Mouse (Mus musculus) kidney, adult 2 months (tissue): ENCODE data around the gene Samd11. TPM values are rescaled to one million over a fixed set of nuclear protein-coding genes. Genes with fewer than 3 reads are reported as not detected.

Experiments
- DNase-seq: peaks from one replicate; pipeline ENCODE4 v3.0.0; 2021
- H3K27ac ChIP-seq: fragments of 200-500 bp; 2 replicates; pipeline ENCODE4 v1.5.1; 2012; ENCODE audit warnings: low read depth, low read length, control low read depth, inconsistent platforms; ENCODE audit not compliant: insufficient read depth
- H3K27me3 ChIP-seq: fragments of 200-500 bp; replicated peaks from 2 replicates; pipeline ENCODE4 v1.6.1; 2012; ENCODE audit warnings: mild to moderate bottlenecking, moderate library complexity, low read length, inconsistent platforms; ENCODE audit not compliant: control insufficient read depth, insufficient read depth
- H3K36me3 ChIP-seq: fragments of 200-500 bp; 2 replicates; pipeline ENCODE4 v1.6.1; 2012; ENCODE audit warnings: mild to moderate bottlenecking, moderate library complexity, low read length, inconsistent platforms; ENCODE audit not compliant: control insufficient read depth, insufficient read depth
- H3K4me1 ChIP-seq: fragments of 200-500 bp; 2 replicates; pipeline ENCODE4 v1.6.1; 2011; ENCODE audit warnings: low read length; ENCODE audit not compliant: control insufficient read depth, insufficient read depth
- H3K4me3 ChIP-seq: fragments of 200-500 bp; 2 replicates; pipeline ENCODE4 v1.5.1; 2011; ENCODE audit warnings: mild to moderate bottlenecking, low read depth, low read length, control low read depth; ENCODE audit not compliant: insufficient read depth
- CTCF ChIP-seq: fragments of 200-500 bp; conservative IDR thresholded peaks from 2 replicates; pipeline ENCODE4 v1.5.1; 2011; ENCODE audit warnings: low read depth, mild to moderate bottlenecking, control low read depth, low read length, moderate library complexity, mixed read lengths; ENCODE audit not compliant: insufficient read depth, insufficient read length
- POLR2A ChIP-seq: fragments of 200-500 bp; IDR thresholded peaks from one replicate; pipeline ENCODE4 v1.6.1; 2011; ENCODE audit warnings: low read depth, low read length, control low read depth
- WGBS: fragments of 180-500 bp; shearing (Covaris S2); methylation state at CpG from one replicate; pipeline ENCODE4 v1.1.7; 2018; 5-methylcytosine and 5-hydroxymethylcytosine counted together
- polyA plus RNA-seq: library from polyadenylated mRNA; depleted of rRNA; stranded (reverse); fragments of >200 nt; gene quantifications from 2 replicates; pipeline ENCODE4 v1.2.3, GENCODE M21; 2012; rRNA removed

The Samd11 gene
- polyA plus RNA-seq, 1 experiment, result 0.39 TPM

DNA sequence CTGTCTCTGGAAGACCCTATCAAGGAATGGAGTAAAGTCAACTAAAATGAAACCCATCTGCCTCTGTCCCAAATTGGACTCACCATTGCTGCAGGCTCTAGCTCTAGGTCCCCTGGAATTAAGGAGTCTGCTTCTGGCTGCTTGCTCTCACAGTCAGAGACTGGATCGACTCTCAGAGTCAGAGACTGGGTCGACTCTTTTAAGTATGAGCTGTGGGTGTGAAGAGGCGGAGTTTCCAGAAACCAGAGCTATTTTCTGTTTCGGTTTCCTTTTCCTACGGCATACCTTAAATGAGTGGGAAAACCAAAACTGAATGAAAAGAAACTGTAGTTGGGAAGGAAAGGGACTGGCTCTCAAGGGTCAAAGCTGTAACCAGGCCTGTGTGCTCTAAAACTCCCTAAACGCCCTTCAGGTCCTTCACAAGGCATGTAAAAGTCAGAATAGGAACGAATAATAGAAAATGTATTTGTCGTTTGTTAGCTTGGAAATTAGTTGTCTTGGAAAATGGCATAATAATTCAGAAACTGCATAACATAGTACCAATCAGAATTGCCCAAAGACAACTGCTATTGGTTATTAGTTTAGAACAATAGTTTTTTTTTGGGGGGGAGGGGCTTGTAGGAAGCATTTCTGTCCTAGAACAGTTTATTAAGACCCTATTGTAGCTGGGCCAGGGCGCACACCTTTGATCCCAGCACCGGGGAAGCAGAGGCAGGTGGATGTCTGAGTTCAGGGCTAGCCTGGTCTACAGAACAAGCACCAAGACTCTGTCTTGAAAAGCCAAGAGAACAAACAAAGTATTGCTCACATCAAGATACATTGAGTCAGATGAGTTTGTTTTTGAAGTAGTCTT lies 54.6 kb downstream of the Samd11 start, which contains the start of gene Isg15:
Gene Isg15, minus strand, starts transcription at position 196 of the 853 bp plus-strand sequence.
- TF ChIP-seq POLR2A, result no peak
- no peak for TF ChIP-seq CTCF
- Histone ChIP-seq H3K27ac (peak within 1 kb of the TSS; percentile 66; the same call in 1 of the 2 replicates), H3K27me3 (no peaks in the 10 kb centered on the region), H3K4me1 (peaks cover 4% of the 10 kb centered on the region), H3K36me3 (no peaks in the 10 kb centered on the region), H3K4me3 (peak within 1 kb of the TSS; percentile 40)
- DNase-seq, result peak; percentile 64
- WGBS, result 42% methylated on average over 10 of the region's 10 CpGs

- Histone ChIP-seq H3K4me1 (peaks cover 22% of the 10 kb centered on the region), H3K27me3 (no peaks in the 10 kb centered on the region), H3K4me3 (peak overlapping the region; percentile 60), H3K27ac (peak overlapping the region; percentile 58; the same call in 1 of the 2 replicates), H3K36me3 (no peaks in the 10 kb centered on the region)
- TF ChIP-seq CTCF (0 out of 2 replicates have a peak, but pooled peaks have one; percentile 5), POLR2A (no peak)
- DNase-seq, result peak; percentile 95
- 2% methylated on average over 26 of the region's 26 CpGs for WGBS
Measured at GRCm38 (mm10) chr4:156197829-156198205, 57.6 kb downstream of the Samd11 start.

DNA sequence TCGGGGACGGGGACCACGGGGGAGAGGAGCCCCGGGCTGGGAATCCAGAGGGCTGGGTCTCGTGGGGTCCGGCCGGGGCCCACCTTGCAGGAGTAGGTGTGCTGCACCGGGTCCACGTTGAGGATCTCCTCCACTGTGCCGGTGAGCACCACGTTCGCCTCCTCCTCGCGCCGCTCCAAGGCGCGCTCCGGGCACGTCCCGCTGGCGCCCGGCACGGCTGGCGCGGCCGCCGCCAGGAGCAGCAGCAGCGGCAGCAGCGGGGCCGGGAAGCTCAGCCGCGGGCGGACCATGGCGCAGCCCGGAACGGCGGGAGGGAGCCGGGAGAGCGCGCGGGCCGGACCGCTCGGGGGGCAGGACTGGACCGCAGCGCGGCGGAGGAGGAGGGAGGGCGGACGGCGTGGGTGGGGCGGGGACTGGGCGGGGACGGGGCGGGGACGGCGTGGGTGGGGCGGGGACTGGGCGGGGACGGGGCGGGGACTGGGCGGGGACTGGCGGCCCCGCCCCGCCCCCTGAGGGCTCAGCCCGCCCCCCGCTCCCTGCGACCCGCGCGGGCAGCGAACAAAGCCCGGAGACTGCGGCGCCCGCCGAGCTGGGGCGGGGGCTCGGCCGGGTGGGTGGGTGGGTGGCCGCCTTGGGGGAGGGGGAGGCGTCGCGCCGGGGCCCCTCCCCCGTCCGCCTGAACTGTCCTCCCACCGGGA lies 58.2 kb downstream of the Samd11 start, which contains the start of gene Agrn:
Gene Agrn, minus strand, starts transcription at position 358 of the 698 bp plus-strand sequence.
- WGBS, result 1% methylated on average over 65 of the region's 88 CpGs
- peak within 1 kb of the TSS; percentile 90 for H3K4me3 ChIP-seq
- no peaks in the 10 kb centered on the region for H3K27me3 ChIP-seq
- peak; percentile 79 for DNase-seq
- TF ChIP-seq CTCF, result no peak
- TF ChIP-seq POLR2A, result no peak
- H3K36me3 ChIP-seq, result no peaks in the 10 kb centered on the region
- peaks cover 25% of the 10 kb centered on the region for H3K4me1 ChIP-seq
- peak within 1 kb of the TSS; percentile 58; the same call in 1 of the 2 replicates for H3K27ac ChIP-seq

Other genes with a start within 250 kb of the Samd11 start
- gene Tnfrsf4, start 241.8 kb downstream of the Samd11 start, polyA plus RNA-seq, result 1.6 and 3.8 TPM in 2 replicates
- 0.95 and 4.0 TPM in 2 replicates for gene Tnfrsf18, start 229.5 kb downstream of the Samd11 start, polyA plus RNA-seq
- 20.7 and 27.5 TPM in 2 replicates for gene Ttll10, start 196.2 kb downstream of the Samd11 start, polyA plus RNA-seq
- gene 9430015G10Rik, start 145.7 kb downstream of the Samd11 start, polyA plus RNA-seq, result 8.7 and 11.7 TPM in 2 replicates
- gene Rnf223, start 125.1 kb downstream of the Samd11 start, polyA plus RNA-seq, result 0.15 and 0.31 TPM in 2 replicates
- gene Agrn, start 58.2 kb downstream of the Samd11 start, polyA plus RNA-seq, result 98.6 and 115 TPM in 2 replicates
- gene Isg15, start 54.8 kb downstream of the Samd11 start, polyA plus RNA-seq, result 11.1 and 17.8 TPM in 2 replicates
- gene AW011738, start 52.4 kb downstream of the Samd11 start, polyA plus RNA-seq, result 1.7 and 1.9 TPM in 2 replicates
- gene Perm1, start 39.8 kb downstream of the Samd11 start, polyA plus RNA-seq, result 4.6 and 5.6 TPM in 2 replicates
- gene Plekhn1, start 20.8 kb downstream of the Samd11 start, polyA plus RNA-seq, result 34.8 and 41.2 TPM in 2 replicates
- gene Noc2l, start 19.6 kb downstream of the Samd11 start, polyA plus RNA-seq, result 46.1 and 46.5 TPM in 2 replicates
- gene Vmn2r-ps159, start 75.4 kb upstream of the Samd11 start, polyA plus RNA-seq, result not detected in 2 replicates